Mouse (Mus musculus) kidney, postnatal 0 days (tissue): Measurements from ENCODE around the gene Car3. TPM values are rescaled to one million over a fixed set of nuclear protein-coding genes. Genes with fewer than 3 reads are reported as not detected.

Source experiments
- ATAC-seq: fragments of 200-750 bp; cut with Nextera tagmentation; replicated peaks from 2 replicates; pipeline ENCODE4 v1.8.0; 2017; ENCODE audit warnings: low read depth, moderate number of reproducible peaks, moderate TSS enrichment, moderate library complexity; ENCODE audit not compliant: low FRiP score
- DNase-seq: peaks from one replicate; pipeline ENCODE4 v3.0.0-alpha.2; 2016; ENCODE audit warnings: low spot score
- H3K27ac ChIP-seq: fragments of 300-500 bp; sonication (generic); 2 replicates; pipeline ENCODE4 v1.5.1; 2014; ENCODE audit warnings: mild to moderate bottlenecking
- H3K27me3 ChIP-seq: fragments of 300-500 bp; sonication (generic); 2 replicates; pipeline ENCODE4 v1.6.1; 2014; ENCODE audit warnings: low read length, mixed read lengths; ENCODE audit not compliant: insufficient read depth
- H3K36me3 ChIP-seq: fragments of 300-500 bp; sonication (generic); 2 replicates; pipeline ENCODE4 v1.6.1; 2014; ENCODE audit warnings: low read length, mixed read lengths; ENCODE audit not compliant: insufficient read depth
- H3K4me1 ChIP-seq: fragments of 300-500 bp; sonication (generic); replicated peaks from 2 replicates; pipeline ENCODE4 v1.6.1; 2014; ENCODE audit warnings: antibody characterized with exemption, low read length, mixed read lengths; ENCODE audit not compliant: insufficient read depth
- H3K4me2 ChIP-seq: fragments of 300-500 bp; sonication (generic); 2 replicates; pipeline ENCODE4 v1.6.1; 2014; ENCODE audit warnings: mild to moderate bottlenecking, low read length, moderate library complexity, mixed read lengths
- H3K4me3 ChIP-seq: fragments of 300-500 bp; sonication (generic); replicated peaks from 2 replicates; pipeline ENCODE4 v1.5.1; 2014; ENCODE audit warnings: low read depth, low read length
- H3K9ac ChIP-seq: fragments of 300-500 bp; sonication (generic); 2 replicates; pipeline ENCODE4 v1.6.1; 2014; ENCODE audit warnings: low read depth, low read length
- H3K9me3 ChIP-seq: fragments of 300-500 bp; sonication (generic); replicated peaks from 2 replicates; pipeline ENCODE4 v1.6.1; 2016; ENCODE audit warnings: low read length, inconsistent platforms, mixed read lengths
- CTCF ChIP-seq: IDR thresholded peaks from 2 replicates; pipeline ENCODE4 v1.5.1; 2016; ENCODE audit warnings: antibody characterized with exemption, low read depth, mild to moderate bottlenecking, moderate library complexity
- WGBS: fragments of 180-500 bp; shearing (Covaris S2); extraction: QIAGEN DNeasy Blood & Tissue Kit; methylation state at CpG from one replicate; pipeline ENCODE4 v1.1.7; 2014; 5-methylcytosine and 5-hydroxymethylcytosine counted together
- polyA plus RNA-seq: library from polyadenylated mRNA; unstranded; fragments of >200 nt; fragmentation: Nextera tagmentation; extraction: Ambion mirVana; gene quantifications from 2 replicates; pipeline ENCODE4 v1.2.1, GENCODE M21; 2015

Car3 gene
- polyA plus RNA-seq, 1 experiment from 2014 or later = 8.2 TPM

DNA sequence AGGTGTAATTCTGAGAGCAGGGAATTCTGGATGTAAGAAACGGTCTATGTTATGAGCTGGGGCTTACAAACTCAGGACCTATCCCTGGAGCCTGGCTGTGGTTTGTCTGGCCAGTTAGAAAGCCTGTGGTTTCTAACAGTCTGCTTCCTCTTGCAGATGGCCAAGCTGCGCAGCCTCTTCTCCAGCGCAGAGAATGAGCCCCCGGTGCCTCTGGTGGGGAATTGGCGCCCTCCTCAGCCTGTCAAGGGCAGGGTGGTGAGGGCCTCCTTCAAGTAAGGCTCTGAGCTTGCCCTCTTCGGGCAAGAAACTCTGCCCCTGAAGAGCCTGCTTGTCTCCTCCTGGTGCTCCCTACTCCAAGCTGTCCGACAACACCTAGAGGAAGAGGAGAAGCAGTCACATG lies 8.1 kb downstream of the Car3 start:
- no peaks in the 10 kb centered on the region for H3K4me1 ChIP-seq
- no peak for DNase-seq
- WGBS = 45% methylated on average over 7 of the region's 7 CpGs
- H3K9ac ChIP-seq = no peak overlapping the region
- no peak overlapping the region for H3K4me3 ChIP-seq
- no peak overlapping the region for H3K27ac ChIP-seq
- peak; percentile 25; the same call in 1 of the 2 replicates for TF ChIP-seq CTCF
- no peaks in the 10 kb centered on the region for H3K9me3 ChIP-seq
- no peak; the same call in 1 of the 2 replicates for ATAC-seq
- no peak overlapping the region for H3K4me2 ChIP-seq
- no peaks in the 10 kb centered on the region for H3K36me3 ChIP-seq
- H3K27me3 ChIP-seq = no peaks in the 10 kb centered on the region

DNA sequence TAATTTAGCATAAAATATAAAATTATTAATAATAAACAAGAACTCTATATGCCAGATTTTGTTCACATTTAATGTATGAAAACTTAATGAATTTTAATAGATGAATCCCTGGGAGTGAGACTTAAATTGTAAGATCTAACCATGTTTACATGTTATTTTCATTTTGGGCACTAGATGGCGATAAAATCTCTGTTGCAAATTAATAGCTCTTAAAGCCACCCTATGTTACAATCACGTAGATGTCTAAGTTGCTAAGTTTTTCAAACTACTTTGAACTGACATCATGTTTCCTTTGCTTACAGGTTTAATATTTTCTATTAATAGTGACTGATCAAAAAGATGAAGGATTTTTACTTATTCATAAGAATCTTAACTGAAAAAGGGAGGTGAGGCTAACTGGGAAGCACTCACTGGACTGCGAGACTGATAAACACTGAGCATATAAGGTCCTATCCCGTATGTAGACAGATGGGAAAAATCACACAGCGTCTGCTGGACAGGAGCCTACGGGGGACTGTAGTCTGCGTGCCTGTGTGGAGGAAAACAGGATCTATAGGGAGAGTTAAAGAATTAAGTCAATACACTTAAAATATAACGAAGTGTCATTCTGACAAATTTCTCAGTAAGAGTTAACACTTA lies 11.2 kb downstream of the Car3 start:
- Histone ChIP-seq H3K36me3 (no peaks in the 10 kb centered on the region), H3K4me3 (no peak overlapping the region), H3K4me1 (no peaks in the 10 kb centered on the region), H3K4me2 (no peak overlapping the region), H3K27ac (no peak overlapping the region), H3K9me3 (no peaks in the 10 kb centered on the region), H3K27me3 (no peaks in the 10 kb centered on the region), H3K9ac (no peak overlapping the region)
- WGBS = 36% methylated on average over 8 of the region's 8 CpGs
- TF ChIP-seq CTCF = peak; percentile 91
- ATAC-seq (no peak), DNase-seq (peak; percentile 81)

DNA sequence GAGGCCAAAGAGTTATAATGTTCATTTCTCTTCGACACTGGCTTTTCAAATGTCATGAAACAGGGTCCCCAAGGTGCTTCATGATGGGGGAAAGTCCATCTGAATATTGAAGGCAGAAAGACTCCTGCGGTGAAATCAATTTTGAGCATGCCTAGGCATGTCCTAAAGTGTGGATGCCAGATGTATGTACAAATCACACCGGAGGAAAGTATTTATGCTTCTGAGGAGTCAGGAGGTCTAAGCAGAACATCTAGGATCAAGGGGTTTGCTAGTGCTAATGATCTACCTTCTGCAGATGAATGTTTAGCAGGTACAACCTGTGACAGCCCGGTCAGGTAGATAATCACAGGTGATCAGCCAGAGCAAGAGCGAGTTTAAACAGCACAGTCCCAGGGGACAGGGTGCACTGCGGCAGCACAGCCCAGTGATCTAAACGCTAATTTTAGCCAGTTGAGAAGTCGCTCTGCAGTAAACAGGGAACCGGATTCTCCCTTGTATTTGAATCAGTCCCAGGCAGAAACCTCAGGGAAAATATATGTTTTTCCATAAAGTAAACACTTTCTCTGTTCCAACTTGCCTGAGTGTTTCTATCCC lies 13.1 kb downstream of the Car3 start:
- Histone ChIP-seq H3K4me2 (no peak overlapping the region), H3K36me3 (no peaks in the 10 kb centered on the region), H3K9me3 (no peaks in the 10 kb centered on the region), H3K4me3 (no peak overlapping the region), H3K27ac (no peak overlapping the region), H3K27me3 (no peaks in the 10 kb centered on the region), H3K4me1 (no peaks in the 10 kb centered on the region), H3K9ac (no peak overlapping the region)
- 65% methylated on average over 9 of the region's 9 CpGs for WGBS
- ATAC-seq (no peak), DNase-seq (no peak)
- no peak for TF ChIP-seq CTCF

DNA sequence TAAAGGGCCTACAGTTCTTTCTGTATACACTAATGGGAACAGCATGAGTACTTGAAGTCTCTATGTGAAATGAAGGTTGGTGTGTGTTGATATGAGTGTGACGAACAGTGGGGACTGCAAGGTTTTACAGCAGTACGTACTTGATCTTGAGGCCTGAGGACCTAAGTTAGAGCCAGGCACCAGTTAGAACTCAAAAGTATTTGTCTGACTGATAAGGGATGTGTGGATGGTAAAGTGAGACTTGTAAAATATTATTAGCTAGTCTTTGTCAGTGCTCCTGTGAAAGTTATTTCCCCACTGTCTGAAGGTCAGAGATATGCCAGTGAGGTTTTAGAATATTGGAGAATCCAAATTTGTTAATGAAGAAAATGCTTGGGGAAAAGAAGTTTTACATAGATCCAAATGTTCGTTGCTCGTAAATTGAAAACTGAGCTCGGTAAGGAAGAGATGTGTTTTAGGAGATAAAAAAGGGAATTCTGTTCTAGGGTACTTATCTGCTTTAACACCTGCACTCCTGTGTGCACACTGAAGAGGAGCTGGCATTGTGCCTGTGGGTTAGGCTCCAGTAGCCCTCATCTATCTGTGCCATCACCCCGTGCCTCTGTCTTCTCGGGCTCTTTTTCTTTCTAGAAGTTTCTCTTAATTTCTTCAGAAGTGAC lies 14.1 kb downstream of the Car3 start:
- Histone ChIP-seq H3K9me3 (no peaks in the 10 kb centered on the region), H3K27me3 (no peaks in the 10 kb centered on the region), H3K9ac (no peak overlapping the region), H3K36me3 (no peaks in the 10 kb centered on the region), H3K4me3 (no peak overlapping the region), H3K4me1 (no peaks in the 10 kb centered on the region), H3K27ac (no peak overlapping the region), H3K4me2 (no peak overlapping the region)
- ATAC-seq (no peak), DNase-seq (no peak)
- WGBS = 88% methylated on average over 7 of the region's 7 CpGs
- no peak for TF ChIP-seq CTCF

DNA sequence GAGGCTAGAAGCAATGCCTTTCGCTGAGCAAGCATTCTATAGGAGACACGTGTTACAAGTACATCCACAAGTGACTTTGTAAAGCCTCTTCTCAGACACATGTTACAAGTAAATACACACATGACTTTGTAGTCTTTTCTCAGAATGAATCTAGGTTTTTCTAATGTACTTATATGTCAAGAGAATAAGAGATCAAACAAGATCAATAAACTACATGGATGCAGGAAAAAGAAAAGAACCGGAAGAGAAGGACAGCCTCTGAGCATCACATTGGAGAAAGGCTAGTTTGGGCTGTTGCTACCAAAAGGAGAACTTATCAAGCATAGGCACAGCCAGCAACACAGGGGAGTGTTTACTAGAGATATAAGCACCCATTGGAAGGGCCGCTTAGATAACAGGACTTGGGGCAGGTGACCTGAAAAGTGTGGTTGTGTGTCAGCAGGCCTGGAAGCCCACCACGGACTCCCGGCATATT lies 15.5 kb downstream of the Car3 start:
- Histone ChIP-seq H3K27me3 (no peaks in the 10 kb centered on the region), H3K36me3 (no peaks in the 10 kb centered on the region), H3K9ac (no peak overlapping the region), H3K4me3 (no peak overlapping the region), H3K4me1 (no peaks in the 10 kb centered on the region), H3K4me2 (no peak overlapping the region), H3K9me3 (no peaks in the 10 kb centered on the region), H3K27ac (no peak overlapping the region)
- DNase-seq (no peak), ATAC-seq (no peak)
- no peak for TF ChIP-seq CTCF
- WGBS = 86% methylated on average over 6 of the region's 6 CpGs

DNA sequence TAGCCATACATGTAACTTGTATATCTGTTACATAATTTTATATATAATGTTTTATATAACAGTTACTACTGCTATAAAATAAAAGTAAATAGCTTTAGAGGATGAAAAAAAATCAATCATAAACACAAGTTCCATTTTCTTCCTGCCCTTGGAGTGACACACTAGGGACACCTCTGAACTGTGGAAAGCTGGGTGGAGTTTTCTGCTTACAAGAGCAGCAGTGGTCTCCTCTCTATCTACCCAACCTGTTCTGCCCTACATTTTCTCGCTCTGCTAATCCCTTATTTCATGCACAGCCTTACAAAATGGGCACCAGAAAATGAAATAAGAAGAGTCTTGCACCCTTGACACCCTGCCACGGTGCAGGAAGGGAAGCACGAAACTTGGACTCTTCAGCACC lies 16.0 kb downstream of the Car3 start:
- Histone ChIP-seq H3K9me3 (no peaks in the 10 kb centered on the region), H3K27me3 (no peaks in the 10 kb centered on the region), H3K9ac (no peak overlapping the region), H3K4me3 (no peak overlapping the region), H3K36me3 (no peaks in the 10 kb centered on the region), H3K4me1 (no peaks in the 10 kb centered on the region), H3K27ac (no peak overlapping the region), H3K4me2 (no peak overlapping the region)
- no peak for TF ChIP-seq CTCF
- no peak for DNase-seq
- 83% methylated on average over 3 of the region's 3 CpGs for WGBS
- ATAC-seq = no peak
